ENCODE assay signal across 24 mouse cellular contexts in genomic region chr1:178376907-178377306, GRCm38 (mm10). TPM values are rescaled to one million over a fixed set of nuclear protein-coding genes. Genes with fewer than 3 reads are reported as not detected.
A peak's percentile ranks its signal among the peaks of the same experiment; 100 is the strongest.
DNase-seq lines count a peak whose midpoint lies in the region; TF ChIP-seq lines count a peak whose summit lies in the region.
"Had no signal": no experiment of that assay in that cellular context is flagged by ENCODE, and none has a peak within 500 bp of the region (broad histone marks: within the 10 kb centered on the region; RNA-seq: fewer than 3 reads in every experiment).

No protein-coding gene starts in this region.

- no peak overlapping the region for H3K4me3 ChIP-seq in kidney, adult 2 months (ENCODE audit: insufficient read depth, low read depth, low read length)
- H3K4me3 ChIP-seq: embryonic facial prominence, embryonic 10.5 days; embryonic facial prominence, embryonic 13.5 days; erythroblast, embryonic 14.5 days; forebrain, embryonic 12.5 days; forebrain, embryonic 15.5 days; heart, embryonic 10.5 days; heart, embryonic 13.5 days; hindbrain, embryonic 12.5 days; hindbrain, embryonic 15.5 days had no signal

- no peaks in the 10 kb centered on the region for H3K27me3 ChIP-seq in kidney, adult 2 months (replicated peaks; ENCODE audit: control insufficient read depth, insufficient read depth, low read length)
- H3K27me3 ChIP-seq: embryonic facial prominence, embryonic 13.5 days; forebrain, embryonic 12.5 days; forebrain, embryonic 15.5 days; heart, embryonic 13.5 days; hindbrain, embryonic 12.5 days; hindbrain, embryonic 15.5 days had no signal

- WGBS in kidney, adult 2 months: 64% methylated on average over 2 of the region's 2 CpGs

- TF ChIP-seq POLR2A in kidney, adult 2 months (IDR thresholded peaks at IDR 0.05; ENCODE audit: low read depth, low read length): no peak

- peak; percentile 25 for DNase-seq in kidney, adult 2 months
- DNase-seq in kidney, adult 11 months: no peak
- DNase-seq in kidney, postnatal 14 days: peak; percentile 36
- no peak for DNase-seq in kidney, postnatal 4 days
- peak; percentile 78 for DNase-seq in adipocyte (ENCODE audit: low spot score)
- no peak for DNase-seq in ovary, postnatal 14 days (ENCODE audit: low spot score)
- DNase-seq: adrenal gland, adult 8-10 months; adrenal gland, postnatal 25 days; cerebellum, adult 11-12 months; cerebellum, adult 8-10 months; cerebellum, postnatal 10 days; cerebellum, postnatal 36 days; embryo, embryonic 11 days; gastrocnemius, postnatal 25 days; heart, adult 18-20 months had no signal

- no peak overlapping the region for H3K27ac ChIP-seq in kidney, adult 2 months (ENCODE audit: insufficient read depth, low read depth, low read length)
- H3K27ac ChIP-seq: embryonic facial prominence, embryonic 10.5 days; embryonic facial prominence, embryonic 13.5 days; forebrain, embryonic 12.5 days; forebrain, embryonic 15.5 days; heart, embryonic 10.5 days; heart, embryonic 13.5 days; hindbrain, embryonic 12.5 days; hindbrain, embryonic 15.5 days had no signal

- no peaks in the 10 kb centered on the region for H3K4me1 ChIP-seq in kidney, adult 2 months (ENCODE audit: control insufficient read depth, insufficient read depth, low read length)
- H3K4me1 ChIP-seq: embryonic facial prominence, embryonic 10.5 days; embryonic facial prominence, embryonic 13.5 days; forebrain, embryonic 12.5 days; forebrain, embryonic 15.5 days; heart, embryonic 10.5 days; hindbrain, embryonic 12.5 days; hindbrain, embryonic 15.5 days had no signal

- H3K36me3 ChIP-seq in kidney, adult 2 months (ENCODE audit: control insufficient read depth, insufficient read depth, low read length): no peaks in the 10 kb centered on the region
- H3K36me3 ChIP-seq: embryonic facial prominence, embryonic 10.5 days; embryonic facial prominence, embryonic 13.5 days; forebrain, embryonic 12.5 days; forebrain, embryonic 15.5 days; heart, embryonic 10.5 days; heart, embryonic 13.5 days; hindbrain, embryonic 12.5 days; hindbrain, embryonic 15.5 days had no signal

- no peak for TF ChIP-seq CTCF in kidney, adult 2 months (conservative IDR thresholded peaks at IDR 0.05; ENCODE audit: insufficient read depth, insufficient read length, low read depth, low read length)

RNA-seq across cellular contexts. Expression of gene Efcab2, which starts 29.0 kb away (rescaled TPM):
- 0.96 and 1.6 TPM in 2 replicates for polyA plus RNA-seq in kidney, adult 2 months (2012; rRNA removed)

RNA-seq across cellular contexts. Expression of gene Hnrnpu, which starts 39.3 kb away (rescaled TPM):
- 37.7 and 51.6 TPM in 2 replicates for polyA plus RNA-seq in kidney, adult 2 months (2012; rRNA removed)

RNA-seq across cellular contexts. Expression of gene Cox20, which starts 58.0 kb away (rescaled TPM):
- polyA plus RNA-seq in kidney, adult 2 months (2012; rRNA removed): 28.0 and 54.6 TPM in 2 replicates

Comparison
In these comparisons a context has a peak if more than half of its experiments do, and no peak if none do; other contexts are left out.
1. DNase-seq: peak in kidney, adult 2 months (single experiment), kidney, postnatal 14 days (single experiment) and adipocyte (single experiment); none in kidney, adult 11 months (single experiment), kidney, postnatal 4 days (0 of 2) and ovary, postnatal 14 days (single experiment).